Mouse (Mus musculus) liver, embryonic 14.5 days (tissue): ENCODE data around the gene Lin7b. TPM values are rescaled to one million over a fixed set of nuclear protein-coding genes. Genes with fewer than 3 reads are reported as not detected.

Source experiments
- ATAC-seq: fragments of 200-750 bp; cut with Nextera tagmentation; 2 replicates; pipeline ENCODE4 v1.8.0; 2017; ENCODE audit warnings: moderate number of reproducible peaks, mild to moderate bottlenecking, moderate library complexity; ENCODE audit not compliant: insufficient read depth
- DNase-seq, 3 experiments: peaks; one replicate each; pipeline ENCODE4 v3.0.0-alpha.2; 2012 to 2013; ENCODE audit warnings: low read depth in 3 of 3, low spot score in 3 of 3
- H3K27ac ChIP-seq: fragments of 300-500 bp; sonication (generic); 2 replicates; pipeline ENCODE4 v1.5.1; 2014; ENCODE audit warnings: moderate library complexity, mild to moderate bottlenecking, control low read depth, inconsistent platforms
- H3K27me3 ChIP-seq: fragments of 300-500 bp; sonication (generic); 2 replicates; pipeline ENCODE4 v1.6.1; 2014; ENCODE audit warnings: mild to moderate bottlenecking, low read length, moderate library complexity; ENCODE audit not compliant: control insufficient read depth, insufficient read depth
- H3K36me3 ChIP-seq: fragments of 300-500 bp; sonication (generic); replicated peaks from 2 replicates; pipeline ENCODE4 v1.6.1; 2014; ENCODE audit warnings: low read depth; ENCODE audit not compliant: control insufficient read depth, insufficient read depth
- H3K4me1 ChIP-seq, 2 experiments: fragments of 200-500 bp in 1 of 2; fragments of 300-500 bp in 1 of 2; sonication (generic) in 1 of 2; replicated peaks; 2 replicates each; pipeline ENCODE4 v1.6.1; 2012 to 2014; ENCODE audit warnings: antibody characterized with exemption in 1 of 2, inconsistent platforms in 1 of 2, low read length in 1 of 2; ENCODE audit not compliant: control insufficient read depth in 2 of 2, insufficient read depth in 2 of 2
- H3K4me2 ChIP-seq: fragments of 300-500 bp; sonication (generic); 2 replicates; pipeline ENCODE4 v1.6.1; 2014; ENCODE audit warnings: low read depth, mild to moderate bottlenecking, control low read depth, moderate library complexity
- H3K4me3 ChIP-seq, 2 experiments: fragments of 200-500 bp in 1 of 2; fragments of 300-500 bp in 1 of 2; sonication (generic) in 1 of 2; 2 replicates each; pipeline ENCODE4 v1.5.1; 2012 to 2014; ENCODE audit warnings: low read depth in 2 of 2, low read length in 2 of 2, mild to moderate bottlenecking in 2 of 2, control low read depth in 1 of 2, inconsistent platforms in 1 of 2, moderate library complexity in 1 of 2; ENCODE audit not compliant: insufficient read depth in 1 of 2
- H3K9ac ChIP-seq: fragments of 300-500 bp; sonication (generic); replicated peaks from 2 replicates; pipeline ENCODE4 v1.6.1; 2014; ENCODE audit warnings: mild to moderate bottlenecking, control low read depth, moderate library complexity
- H3K9me3 ChIP-seq: fragments of 300-500 bp; sonication (generic); 2 replicates; pipeline ENCODE4 v1.6.1; 2016; ENCODE audit warnings: low read length, mixed read lengths; ENCODE audit not compliant: control insufficient read depth
- CTCF ChIP-seq: IDR thresholded peaks from 2 replicates; pipeline ENCODE4 v1.5.1; 2016; ENCODE audit warnings: antibody characterized with exemption, low read depth, control low read depth
- EP300 ChIP-seq: IDR thresholded peaks from 2 replicates; pipeline ENCODE4 v1.6.1; 2016; ENCODE audit warnings: antibody characterized with exemption, low read depth
- WGBS: fragments of 180-500 bp; shearing (Covaris S2); extraction: QIAGEN DNeasy Blood & Tissue Kit; methylation state at CpG from one replicate; pipeline ENCODE4 v1.1.7; 2014; ENCODE audit not compliant: insufficient replicate concordance; 5-methylcytosine and 5-hydroxymethylcytosine counted together
- polyA plus RNA-seq, 2 experiments: library from polyadenylated mRNA; depleted of rRNA in 1 of 2; stranded (reverse) in 1 of 2; unstranded in 1 of 2; fragments of >200 nt; fragmentation: Nextera tagmentation in 1 of 2; extraction: Ambion mirVana in 1 of 2; gene quantifications; 2 replicates each; pipeline versions ENCODE4 v1.2.1 to v1.2.3; 2012 to 2014

The Lin7b gene
- polyA plus RNA-seq, 2 experiments: 0.10 to 0.20 TPM

- Histone ChIP-seq H3K36me3 (no peaks in the 10 kb centered on the region), H3K4me2 (peak within 1 kb of the TSS; percentile 83), H3K27ac (no peak within 1 kb of the TSS), H3K4me1 (peaks cover 9 to 10% of the 10 kb centered on the region in 2 experiments), H3K4me3 (peak within 1 kb of the TSS; percentile 54 to 57), H3K27me3 (peaks cover 72% of the 10 kb centered on the region), H3K9ac (peak within 1 kb of the TSS; percentile 58), H3K9me3 (no peaks in the 10 kb centered on the region)
- TF ChIP-seq CTCF: no peak
- TF ChIP-seq EP300: no peak
- DNase-seq: no peak
- ATAC-seq: no peak
- WGBS: under 1% methylated on average over 25 of the region's 26 CpGs
Observed at GRCm38 (mm10) chr7:45366652-45367019, 3.7 kb downstream of the Lin7b start, which contains the start of gene Ppfia3. Gene Ppfia3, minus strand, starts transcription at chr7:45367019.

GRCm38 (mm10) chr7:45365742-45366651 lies 4.4 kb downstream of the Lin7b start:
- Histone ChIP-seq H3K27ac (no peak overlapping the region), H3K9me3 (no peaks in the 10 kb centered on the region), H3K27me3 (peaks cover 78% of the 10 kb centered on the region), H3K36me3 (no peaks in the 10 kb centered on the region), H3K4me1 (peaks cover 10% of the 10 kb centered on the region in 2 experiments), H3K4me2 (peak overlapping the region; percentile 83), H3K9ac (no peak overlapping the region), H3K4me3 (peak overlapping the region in 1 of 2 experiments; percentile 57; a peak in 2 of 4 replicates)
- DNase-seq (no peak), ATAC-seq (no peak)
- no peak for TF ChIP-seq EP300
- no peak for TF ChIP-seq CTCF
- WGBS: 4% methylated on average over 35 of the region's 35 CpGs

- H3K4me1 ChIP-seq: peaks cover 8% of the 10 kb centered on the region in 2 experiments
- no peak overlapping the region for H3K4me2 ChIP-seq
- H3K27me3 ChIP-seq: peaks cover 76% of the 10 kb centered on the region
- TF ChIP-seq CTCF: no peak
- no peak for TF ChIP-seq EP300
- DNase-seq (no peak), ATAC-seq (no peak)
- no peak overlapping the region for H3K27ac ChIP-seq
- H3K4me3 ChIP-seq: no peak overlapping the region
- no peak overlapping the region for H3K9ac ChIP-seq
- H3K9me3 ChIP-seq: no peaks in the 10 kb centered on the region
- WGBS: 28% methylated on average over 2 of the region's 2 CpGs
- H3K36me3 ChIP-seq: no peaks in the 10 kb centered on the region
Observed at GRCm38 (mm10) chr7:45363983-45364382, 6.4 kb downstream of the Lin7b start.

- H3K9ac ChIP-seq: no peak overlapping the region
- peaks cover 8% of the 10 kb centered on the region in 2 experiments for H3K4me1 ChIP-seq
- H3K27ac ChIP-seq: no peak overlapping the region
- 7% methylated on average over 13 of the region's 13 CpGs for WGBS
- H3K9me3 ChIP-seq: no peaks in the 10 kb centered on the region
- no peak overlapping the region for H3K4me2 ChIP-seq
- ATAC-seq (no peak), DNase-seq (peak; percentile 47 to 66 (median 54))
- H3K36me3 ChIP-seq: no peaks in the 10 kb centered on the region
- no peak for TF ChIP-seq CTCF
- TF ChIP-seq EP300: no peak
- peaks cover 68% of the 10 kb centered on the region for H3K27me3 ChIP-seq
- H3K4me3 ChIP-seq: no peak overlapping the region
Observed at GRCm38 (mm10) chr7:45362801-45363200, 7.6 kb downstream of the Lin7b start.

GRCm38 (mm10) chr7:45361243-45361804 lies 9.1 kb downstream of the Lin7b start:
- no peaks in the 10 kb centered on the region for H3K9me3 ChIP-seq
- no peak overlapping the region for H3K9ac ChIP-seq
- DNase-seq (peak; percentile 41 to 61 (median 49)), ATAC-seq (peak; percentile 75; the same call in 1 of the 2 replicates)
- TF ChIP-seq EP300: no peak
- TF ChIP-seq CTCF: no peak
- no peaks in the 10 kb centered on the region for H3K36me3 ChIP-seq
- H3K27me3 ChIP-seq: peaks cover 63% of the 10 kb centered on the region
- H3K4me2 ChIP-seq: peak overlapping the region; percentile 59
- under 1% methylated on average over 43 of the region's 43 CpGs for WGBS
- peak overlapping the region in 1 of 2 experiments; percentile 36; a peak in 2 of 4 replicates for H3K4me3 ChIP-seq
- H3K4me1 ChIP-seq: peaks cover 0 to 8% of the 10 kb centered on the region in 2 experiments; a peak in 3 of 4 replicates
- H3K27ac ChIP-seq: no peak overlapping the region
